Mouse (Mus musculus) adrenal gland, postnatal 0 days (tissue): ENCODE measurements around the gene 3110021N24Rik. TPM values are rescaled to one million over a fixed set of nuclear protein-coding genes. Genes with fewer than 3 reads are reported as not detected.

ENCODE experiments used
- polyA plus RNA-seq: library from polyadenylated mRNA; unstranded; fragments of >200 nt; fragmentation: Nextera tagmentation; extraction: Ambion mirVana; gene quantifications from 2 replicates; pipeline ENCODE4 v1.2.1, GENCODE M21; 2015

Gene 3110021N24Rik
- 0.66 and 2.6 TPM in 2 replicates for polyA plus RNA-seq

DNA sequence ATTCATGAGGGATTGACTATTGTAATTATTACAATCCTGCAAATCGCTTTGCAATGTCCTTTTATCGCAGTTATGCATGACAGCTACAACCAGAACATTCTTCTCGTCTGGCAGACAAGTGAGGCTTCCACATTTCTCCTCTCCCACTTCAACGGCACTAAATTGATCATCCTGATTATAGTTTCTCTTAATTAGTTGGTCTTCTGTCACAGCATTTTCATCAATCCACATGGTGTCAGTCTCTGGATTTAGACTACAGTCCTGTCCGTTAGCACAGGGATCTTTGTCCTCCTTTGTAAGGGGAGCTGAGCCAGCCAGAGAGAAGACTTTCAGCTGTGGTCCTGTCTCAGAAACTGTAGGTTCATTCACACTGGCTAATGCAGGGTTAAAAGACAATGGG lies at the start of gene 3110021N24Rik:
3110021N24Rik (plus strand) TSS at position 301 of the 400 bp plus-strand sequence.

GRCm38 (mm10) chr4:108780057-108780863 lies 60.8 kb downstream of the 3110021N24Rik start, which contains the start of gene Zfyve9:
Gene Zfyve9 (minus strand): TSS chr4:108780798.

Other genes with a start within 250 kb of the 3110021N24Rik start
- gene Prpf38a, start 140.3 kb upstream of the 3110021N24Rik start, polyA plus RNA-seq = 62.0 and 64.8 TPM in 2 replicates
- gene Orc1, start 140.2 kb upstream of the 3110021N24Rik start, polyA plus RNA-seq = 2.8 and 4.0 TPM in 2 replicates
- 21.4 and 35.4 TPM in 2 replicates for gene Cc2d1b, start 99.7 kb upstream of the 3110021N24Rik start, polyA plus RNA-seq
- gene Zfyve9, start 61.1 kb downstream of the 3110021N24Rik start, polyA plus RNA-seq = 3.6 and 3.8 TPM in 2 replicates
- gene Btf3l4, start 114.0 kb downstream of the 3110021N24Rik start, polyA plus RNA-seq = 187 and 197 TPM in 2 replicates
- 105 and 113 TPM in 2 replicates for gene Txndc12, start 115.0 kb downstream of the 3110021N24Rik start, polyA plus RNA-seq
- gene Kti12, start 128.1 kb downstream of the 3110021N24Rik start, polyA plus RNA-seq = 27.2 and 36.6 TPM in 2 replicates
- gene A730015C16Rik, start 129.0 kb downstream of the 3110021N24Rik start, polyA plus RNA-seq = 1.1 and 1.4 TPM in 2 replicates
- 114 and 243 TPM in 2 replicates for gene Rab3b, start 159.4 kb downstream of the 3110021N24Rik start, polyA plus RNA-seq